Mouse (Mus musculus) c-Kit-positive CD71-negative TER-119-negative erythroid progenitor cells, embryonic 14.5 days (primary cell): ENCODE data around the gene Rcn3.
A peak's percentile ranks its signal among the peaks of the same experiment; 100 is the strongest.
"Not testable (repeated sequence)": the region's sequence is repeated elsewhere in the genome, so short reads cannot be mapped to it uniquely, and the experiment has no call there.

ENCODE experiments used
- DNase-seq: peaks from one replicate; pipeline ENCODE4 v3.0.0-alpha.2; 2013; ENCODE audit warnings: low read depth

Rcn3 gene

DNA sequence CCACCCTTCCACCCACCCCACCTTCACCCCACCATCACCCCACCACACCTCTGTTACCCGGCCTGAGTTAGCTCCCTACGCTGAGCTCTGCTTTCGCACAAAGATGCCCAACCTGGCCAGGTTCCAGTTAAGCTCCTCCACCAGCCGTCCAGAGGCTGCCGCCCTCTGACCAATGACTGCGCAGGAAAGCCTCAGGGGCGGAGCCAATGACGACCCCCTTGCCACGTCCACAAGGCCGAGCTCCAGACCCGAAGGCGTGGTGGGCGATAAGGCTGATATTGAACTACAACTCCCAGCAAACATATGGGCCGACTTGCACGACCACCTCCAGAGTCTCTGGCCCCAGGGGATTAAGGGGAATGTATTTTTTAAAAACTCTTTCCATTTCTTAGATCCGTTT lies at the start of gene Rcn3:
Gene Rcn3 (minus strand): TSS at position 174 of the 400 bp plus-strand sequence.
- peak; percentile 62 for DNase-seq

DNA sequence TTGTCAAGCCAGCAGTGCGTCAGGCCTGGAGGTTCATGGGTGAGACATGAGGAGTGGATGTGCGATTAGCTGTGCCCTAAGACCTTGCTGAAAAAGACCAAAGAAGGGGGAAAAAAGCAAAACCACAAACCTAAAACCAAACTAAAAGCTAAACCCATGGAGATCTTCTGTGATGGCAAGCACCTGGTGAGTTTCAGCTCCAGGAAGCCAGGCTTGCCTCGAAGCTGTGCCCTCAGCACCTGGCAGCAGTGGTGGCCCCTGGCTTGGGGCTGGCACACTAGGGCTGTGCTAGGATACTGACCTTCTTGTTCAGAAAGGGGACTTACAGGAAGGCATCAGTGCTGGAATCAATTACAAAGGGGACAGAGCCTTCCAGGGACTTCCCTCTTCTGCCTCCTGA lies 49.3 kb upstream of the Rcn3 start:
- no peak for DNase-seq

DNA sequence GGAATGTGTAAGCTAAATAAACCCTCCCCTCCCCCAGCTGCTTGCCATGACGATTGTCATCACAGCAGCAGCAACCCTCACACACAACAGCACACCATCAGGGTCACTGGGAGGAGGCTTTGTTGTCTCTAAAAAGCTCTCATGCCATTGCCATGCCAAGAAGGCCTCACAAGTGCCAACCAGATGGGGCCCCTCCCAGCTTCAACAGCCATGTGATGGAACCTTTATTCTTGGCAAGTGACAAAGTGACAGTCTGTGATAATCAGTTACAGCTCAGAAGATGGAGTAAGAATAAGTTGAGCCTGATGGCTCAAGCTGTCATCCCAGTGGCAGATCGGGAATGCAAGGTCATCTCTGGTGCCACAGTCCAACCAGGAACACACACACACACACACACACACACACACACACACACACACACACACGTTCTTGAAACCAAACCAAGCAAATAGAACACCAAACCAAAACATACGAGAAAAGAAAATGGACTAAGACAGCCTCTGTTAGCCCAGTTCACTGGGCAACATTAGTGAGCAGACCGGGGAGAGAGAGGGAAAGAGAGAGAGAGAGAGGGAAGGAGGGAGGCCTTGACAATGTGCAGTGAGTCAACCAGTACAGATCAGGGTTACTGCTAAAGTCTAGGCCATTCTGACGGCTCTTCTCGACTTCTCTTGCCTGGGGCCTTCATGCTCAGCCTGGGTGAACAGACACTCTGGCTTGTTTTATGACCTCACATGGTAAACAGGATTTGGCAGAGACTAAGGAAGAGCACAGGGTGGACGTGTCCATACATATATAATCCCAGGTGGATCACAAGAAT lies 48.1 kb upstream of the Rcn3 start:
- no peak for DNase-seq

DNA sequence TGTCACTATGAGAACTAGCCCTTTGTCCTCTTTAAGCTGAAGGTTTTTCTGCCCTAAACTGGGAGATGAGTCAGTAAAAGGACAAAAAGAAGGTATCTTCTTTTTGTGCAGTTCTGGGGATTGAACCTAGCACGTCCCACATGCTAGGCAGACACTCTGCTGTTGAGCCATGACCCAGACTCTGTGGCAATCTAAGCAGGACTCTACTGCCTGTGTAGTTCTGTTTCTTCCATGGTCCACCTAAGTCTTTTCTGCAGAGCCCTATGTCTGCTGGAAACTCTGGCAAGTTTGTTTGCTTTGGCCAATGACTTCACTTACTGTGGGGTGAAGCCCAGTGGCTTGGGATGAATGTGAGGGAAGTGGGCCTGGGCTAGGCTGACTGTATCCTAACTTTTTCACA lies 46.4 kb upstream of the Rcn3 start:
- DNase-seq, result no peak

DNA sequence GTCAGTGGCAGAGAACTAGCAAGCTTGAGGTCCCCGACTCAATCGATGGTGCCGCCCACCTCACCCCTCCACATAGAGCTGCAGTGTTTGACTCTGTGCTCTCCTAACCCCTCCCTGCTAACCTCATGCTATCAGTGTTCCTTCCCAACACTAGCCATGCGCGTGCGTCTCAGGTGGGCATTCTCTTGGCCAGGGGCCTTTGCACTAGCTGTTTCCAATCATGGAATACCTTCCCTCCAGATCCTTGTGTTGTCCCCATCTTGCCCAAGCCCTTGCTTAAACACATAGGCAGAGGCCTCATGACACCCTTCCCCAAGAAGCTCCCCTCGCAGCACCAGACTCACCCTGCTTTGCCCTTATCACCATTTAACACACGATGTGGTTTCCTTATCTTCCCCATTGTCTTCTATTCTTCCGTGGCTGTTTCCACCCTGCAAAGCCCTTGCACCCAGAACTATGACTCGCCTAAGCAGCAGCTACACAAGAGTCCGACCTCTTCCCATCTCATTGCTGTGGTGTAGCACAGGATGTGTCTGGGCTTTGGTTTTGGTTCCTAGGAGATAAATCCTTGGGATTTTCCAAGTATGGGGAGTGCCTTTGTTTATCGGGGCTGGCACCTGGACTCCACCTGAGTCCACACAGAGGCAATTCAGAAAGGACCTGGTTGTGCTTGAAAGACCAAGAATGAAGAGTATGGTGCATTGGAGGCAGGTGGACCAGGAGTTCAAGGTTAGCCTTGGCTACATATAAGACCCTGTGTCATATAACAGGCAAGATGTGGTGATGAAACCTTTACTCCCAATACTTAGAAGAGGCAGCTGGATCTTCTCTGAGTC lies 45.4 kb upstream of the Rcn3 start:
- no peak for DNase-seq

DNA sequence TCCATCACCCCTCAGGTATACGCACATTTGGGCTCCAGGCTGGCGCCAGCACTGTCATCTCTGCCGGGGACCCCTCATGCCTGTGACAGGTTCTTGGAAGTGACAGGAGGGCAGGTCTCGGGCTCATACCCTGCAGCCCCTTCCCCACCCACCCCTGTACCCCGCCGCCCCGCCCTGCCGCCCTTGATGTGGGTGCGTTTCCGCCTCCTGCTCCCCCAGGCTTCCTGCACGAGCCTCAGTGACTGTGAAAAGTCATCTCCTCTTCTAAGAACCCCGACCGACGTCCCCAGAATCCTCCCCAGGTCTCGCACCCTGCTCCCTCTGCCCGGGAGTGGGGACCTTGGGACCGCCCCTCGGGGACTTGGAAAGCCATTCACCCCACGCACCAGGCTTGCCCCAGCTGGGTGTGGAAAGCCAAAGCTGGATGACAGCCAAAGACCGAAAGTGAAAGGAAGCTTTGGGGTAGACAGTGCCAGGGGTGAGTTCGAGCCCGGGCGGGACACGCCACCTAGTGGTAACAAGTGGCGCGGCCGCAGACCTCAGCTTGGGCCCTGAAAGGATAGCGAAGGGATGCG lies 44.1 kb upstream of the Rcn3 start, which contains the start of the genes Gm45713 and Flt3l:
Gene Gm45713 (minus strand): TSS at position 239 of the 575 bp plus-strand sequence.
Gene Flt3l (minus strand): TSS at position 440 of the 575 bp plus-strand sequence.
- DNase-seq, result peak; percentile 84

DNA sequence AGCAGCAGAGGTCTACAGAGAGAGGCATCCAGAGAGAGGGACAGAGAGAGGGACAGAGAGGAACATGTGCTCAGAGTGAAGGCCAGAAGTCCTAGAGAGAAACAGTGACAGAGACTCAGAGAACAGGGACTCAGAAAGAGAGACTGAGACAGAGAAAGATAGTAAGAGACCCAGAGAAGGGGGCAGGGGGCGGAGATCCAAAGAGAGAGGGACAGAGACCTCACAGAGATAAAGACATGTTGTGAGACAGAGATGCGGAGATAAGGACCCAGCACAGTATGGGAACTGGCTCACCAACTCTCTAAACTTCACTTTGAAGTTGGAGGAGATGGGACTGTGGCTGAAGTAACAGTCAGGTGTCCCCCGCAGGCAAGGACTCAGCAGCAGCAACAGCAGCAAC lies 43.3 kb upstream of the Rcn3 start:
- DNase-seq, result no peak

DNA sequence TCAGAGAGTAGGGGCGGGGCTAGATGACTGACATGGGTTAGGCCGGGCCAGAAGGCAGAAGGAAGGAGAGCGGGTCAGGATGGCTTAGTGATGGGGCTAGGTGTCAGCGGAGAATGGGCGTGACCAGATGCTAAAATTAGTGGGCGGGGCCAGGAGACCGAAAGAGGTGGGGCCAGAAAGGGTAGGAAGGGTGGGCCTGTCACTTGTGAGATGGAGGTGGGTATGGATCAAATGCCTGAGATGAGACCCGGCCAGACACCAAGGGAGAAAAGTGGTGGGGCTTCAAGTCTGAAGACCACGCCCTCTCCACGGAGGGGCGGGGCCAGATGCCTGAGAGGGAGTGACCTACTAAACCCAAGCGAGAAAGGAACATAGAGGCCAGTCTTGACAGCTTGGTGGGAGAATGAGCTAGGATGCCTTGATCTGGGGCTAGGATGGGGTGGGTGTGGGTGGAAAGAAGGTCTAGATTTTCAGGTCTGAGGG lies 42.6 kb upstream of the Rcn3 start:
- DNase-seq, result peak; percentile 79

DNA sequence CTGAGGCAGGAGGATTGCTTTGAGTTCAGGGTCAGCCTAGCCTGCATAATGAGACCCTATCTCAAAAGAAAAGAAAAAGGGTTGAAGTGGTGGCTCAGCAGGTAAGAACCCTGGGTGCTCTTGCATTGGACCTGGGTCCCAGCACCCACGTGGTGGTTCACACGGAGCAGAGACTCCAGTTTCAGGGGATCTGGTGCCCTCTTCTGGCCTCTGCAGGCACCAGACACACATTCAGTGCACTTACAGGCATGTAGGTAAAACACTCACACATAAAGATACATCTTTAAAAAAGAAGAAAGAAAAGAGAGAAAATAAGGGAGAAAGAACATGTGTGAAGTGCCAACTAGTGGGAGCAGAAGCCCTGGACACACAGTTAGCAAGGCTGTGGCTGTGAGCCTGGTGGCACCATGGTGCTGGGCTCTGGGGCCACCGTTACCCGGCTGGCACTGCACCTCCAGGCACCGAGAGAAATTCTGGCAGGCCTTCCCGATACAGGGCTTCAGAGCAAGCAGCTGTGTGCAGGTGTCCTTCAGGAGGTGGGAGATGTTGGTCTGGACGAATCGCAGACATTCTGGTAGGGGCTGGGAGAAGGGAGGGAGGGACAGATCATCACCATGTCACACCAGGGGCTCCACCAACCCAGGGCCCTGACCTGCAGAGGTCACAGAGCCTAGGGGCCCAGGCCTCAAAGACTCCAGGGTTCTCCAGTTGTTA lies 41.6 kb upstream of the Rcn3 start:
- DNase-seq, result no peak

DNA sequence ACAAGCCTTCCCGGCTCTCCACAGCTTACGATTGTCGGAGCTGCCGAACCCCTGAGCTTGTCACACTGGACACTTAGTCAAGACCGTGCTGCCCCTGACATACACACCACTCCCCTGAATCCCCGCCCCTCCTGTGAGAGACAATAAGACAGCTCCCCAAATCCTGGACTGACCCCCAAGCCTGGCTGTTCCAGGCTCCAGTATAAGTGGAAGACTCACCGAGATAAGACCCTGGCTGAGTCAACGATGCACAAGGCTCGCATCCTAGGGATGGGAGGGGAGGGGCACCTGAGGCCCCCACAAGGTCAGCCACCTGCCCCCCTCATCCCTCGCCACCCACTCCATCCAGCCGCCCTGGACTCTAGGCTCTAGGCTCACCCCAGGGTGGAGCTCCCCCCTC lies 39.8 kb upstream of the Rcn3 start:
- no peak for DNase-seq

DNA sequence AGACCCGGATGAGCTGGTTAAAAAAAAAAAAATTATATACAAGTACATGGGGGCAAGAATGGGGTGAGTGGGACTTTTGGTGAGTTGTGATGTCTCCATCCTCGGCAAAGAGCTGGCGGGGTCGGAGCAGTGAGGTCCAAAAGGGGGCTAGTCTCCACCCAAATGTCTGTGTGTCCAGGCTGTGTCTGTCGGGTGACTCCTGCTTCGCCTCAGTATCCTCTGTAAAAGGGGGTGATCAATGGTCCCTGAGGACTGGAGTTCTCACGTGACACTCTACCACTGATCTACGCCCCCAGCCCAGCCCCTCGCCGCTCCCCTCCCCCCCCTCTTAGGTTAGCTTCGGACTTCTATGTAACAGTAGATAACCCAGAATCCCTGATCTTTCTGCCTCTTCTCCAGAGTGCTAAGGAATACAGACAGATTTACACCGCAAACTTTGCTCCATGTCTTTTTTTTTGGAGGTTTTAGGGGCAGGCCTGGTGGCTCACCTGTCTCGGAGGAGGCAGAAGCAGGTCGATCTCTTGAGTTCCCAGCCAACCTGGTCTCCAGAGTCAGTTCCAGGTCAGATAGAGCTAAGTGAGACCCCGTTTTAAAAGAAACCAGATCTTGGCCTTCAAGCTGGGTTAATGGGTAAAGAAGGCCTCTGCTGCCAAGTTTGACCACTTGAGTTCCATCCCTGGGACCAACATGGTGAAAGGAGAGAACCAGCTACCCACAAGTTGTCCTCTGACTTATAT lies 37.9 kb upstream of the Rcn3 start:
- DNase-seq, result no peak

DNA sequence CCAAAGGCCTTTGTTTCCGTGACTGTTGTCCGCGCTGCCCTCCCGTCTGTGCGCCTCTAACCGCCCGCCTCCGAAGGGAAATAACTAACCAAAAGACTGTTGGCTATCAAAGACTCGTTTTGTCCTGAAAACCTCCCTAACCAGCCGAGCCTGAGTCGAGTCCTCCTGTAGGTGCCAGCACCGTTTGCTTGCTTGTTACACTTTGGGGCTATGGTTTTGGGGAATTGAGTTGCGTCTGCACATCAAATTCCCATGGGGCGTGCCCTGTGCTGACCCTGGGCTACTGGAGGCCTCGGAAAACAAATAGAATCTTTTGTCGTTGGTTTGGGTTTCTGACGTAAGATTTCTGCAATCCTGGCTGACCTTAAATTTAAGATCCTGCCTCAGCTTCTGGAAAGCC lies 37.3 kb upstream of the Rcn3 start:
- DNase-seq, result no peak

DNA sequence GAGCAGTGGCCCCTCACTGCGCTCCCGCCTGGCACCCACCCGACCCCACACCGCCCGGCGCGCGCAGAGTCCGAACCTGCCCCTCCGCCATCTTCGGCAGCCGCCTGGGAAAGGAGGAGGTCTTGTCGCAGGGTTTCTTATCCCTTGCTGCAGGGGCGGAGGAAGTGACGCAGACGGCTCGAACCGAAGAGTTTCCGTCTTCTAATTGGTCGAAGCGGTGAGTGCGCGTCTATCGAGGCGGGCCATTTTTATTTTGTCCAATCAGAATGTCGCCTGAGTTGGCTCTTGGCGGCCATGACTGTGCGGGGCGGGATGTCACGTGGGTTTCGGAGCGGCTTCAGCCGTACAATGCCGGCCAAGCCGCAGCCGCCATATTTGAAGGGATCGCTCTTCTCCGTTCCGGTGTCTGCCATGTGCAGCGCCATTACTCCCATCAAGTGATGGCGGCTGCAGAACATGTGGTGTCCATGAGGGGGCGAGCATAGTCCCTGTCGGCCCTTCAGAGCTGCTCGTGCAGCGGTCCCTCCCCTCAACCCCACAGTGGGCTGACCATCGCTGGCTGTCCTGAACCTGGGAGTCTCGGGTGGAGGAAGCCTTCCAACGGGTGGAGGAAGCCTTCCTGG lies 36.7 kb upstream of the Rcn3 start, which contains the start of gene Rpl13a:
Gene Rpl13a (minus strand): TSS at position 138 of the 623 bp plus-strand sequence.
- DNase-seq, result peak; percentile 97

DNA sequence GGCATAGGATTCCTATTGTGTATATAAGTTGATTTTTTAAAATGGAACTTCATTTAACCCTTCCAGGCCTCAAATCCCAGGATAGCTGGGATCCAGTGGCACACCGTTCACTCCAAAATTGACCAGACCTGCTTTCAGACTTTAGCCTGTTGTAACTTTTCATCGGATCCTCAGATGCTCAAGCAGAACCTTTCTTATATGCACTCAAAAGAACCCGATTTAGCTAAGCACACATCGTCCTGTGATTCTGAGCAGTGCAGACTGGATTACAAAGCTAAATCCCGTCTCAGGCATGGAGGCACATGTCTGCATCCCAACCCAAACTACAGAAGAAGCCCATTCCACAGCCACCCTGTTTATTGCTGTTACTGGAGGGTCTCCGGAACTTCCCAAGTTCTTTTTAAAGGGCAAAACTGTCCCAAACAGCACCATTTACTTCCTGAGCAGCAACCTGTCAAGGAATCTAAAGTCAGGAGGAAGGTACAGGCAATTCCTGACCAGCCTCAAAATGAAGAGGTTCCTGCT lies 35.7 kb upstream of the Rcn3 start:
- DNase-seq, result no peak

DNA sequence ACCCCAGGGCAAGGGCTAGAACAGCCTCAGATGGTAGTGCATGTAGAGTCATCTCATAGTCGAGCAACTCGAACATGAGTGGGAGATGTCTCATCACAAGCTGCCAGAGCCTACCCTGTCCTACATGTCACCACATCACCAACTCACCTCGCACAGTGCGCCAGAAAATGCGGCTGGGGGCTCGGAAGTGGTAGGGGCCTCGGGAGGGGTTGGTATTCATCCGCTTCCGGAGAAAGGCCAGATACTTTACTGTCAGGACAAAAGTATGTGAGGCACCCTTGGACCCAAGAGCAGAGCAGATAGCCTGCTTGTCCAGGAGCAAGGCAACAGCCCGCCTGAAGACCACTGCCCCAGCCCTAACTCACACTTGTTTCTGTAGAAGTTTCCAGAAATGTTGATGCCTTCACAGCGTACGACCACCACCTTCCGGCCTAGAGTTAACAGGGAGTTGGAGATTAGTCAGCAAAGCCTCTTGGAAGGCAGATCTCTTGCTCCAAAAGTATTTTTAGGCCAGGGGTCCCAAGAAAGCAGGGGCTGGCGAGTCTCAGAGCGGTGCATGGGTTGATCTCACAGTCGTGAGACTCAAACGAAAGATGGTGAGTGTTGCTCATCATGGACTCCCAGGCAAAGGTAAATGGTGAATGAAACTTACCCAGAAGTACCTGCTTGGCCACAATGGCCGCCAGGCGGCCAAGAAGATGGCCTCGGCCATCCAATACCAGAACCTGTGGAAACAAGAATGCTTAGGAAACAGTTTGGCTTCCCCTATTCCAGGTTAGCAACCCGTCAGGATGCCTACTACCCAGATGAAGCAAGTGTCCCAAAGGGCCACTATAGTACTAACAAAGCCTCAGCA lies 35.1 kb upstream of the Rcn3 start:
- DNase-seq, result no peak

DNA sequence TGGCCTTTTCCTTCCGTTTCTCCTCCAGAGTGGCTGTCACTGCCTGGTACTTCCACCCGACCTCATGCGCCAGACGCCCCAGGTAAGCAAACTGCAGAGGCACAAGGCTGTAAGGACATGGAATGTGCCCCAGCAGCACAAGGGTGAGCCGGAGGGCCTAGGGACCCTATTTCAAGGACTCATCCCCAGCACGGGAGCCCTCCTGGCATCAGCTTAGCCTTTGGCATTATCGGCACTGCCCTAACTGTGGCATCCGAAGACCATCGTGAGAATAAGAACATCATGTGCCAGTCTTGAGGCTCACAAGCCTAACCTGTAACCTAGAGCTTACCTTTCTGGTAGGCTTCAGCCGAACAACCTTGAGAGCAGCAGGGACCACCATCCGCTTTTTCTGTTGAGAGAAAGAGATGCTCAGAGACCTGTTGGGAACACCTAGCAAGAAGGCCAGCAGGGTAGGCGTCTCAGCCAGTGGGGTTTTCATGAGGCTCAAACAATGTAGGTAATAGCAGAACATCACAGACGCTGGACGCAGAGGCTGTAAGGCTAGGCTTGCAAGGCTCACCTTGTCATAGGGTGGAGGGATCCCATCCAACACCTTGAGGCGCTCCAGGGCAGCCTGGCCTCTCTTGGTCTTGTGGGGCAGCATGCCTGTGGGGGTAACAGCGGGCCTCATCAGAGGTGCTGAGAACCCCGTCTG lies 34.3 kb upstream of the Rcn3 start:
- no peak for DNase-seq

DNA sequence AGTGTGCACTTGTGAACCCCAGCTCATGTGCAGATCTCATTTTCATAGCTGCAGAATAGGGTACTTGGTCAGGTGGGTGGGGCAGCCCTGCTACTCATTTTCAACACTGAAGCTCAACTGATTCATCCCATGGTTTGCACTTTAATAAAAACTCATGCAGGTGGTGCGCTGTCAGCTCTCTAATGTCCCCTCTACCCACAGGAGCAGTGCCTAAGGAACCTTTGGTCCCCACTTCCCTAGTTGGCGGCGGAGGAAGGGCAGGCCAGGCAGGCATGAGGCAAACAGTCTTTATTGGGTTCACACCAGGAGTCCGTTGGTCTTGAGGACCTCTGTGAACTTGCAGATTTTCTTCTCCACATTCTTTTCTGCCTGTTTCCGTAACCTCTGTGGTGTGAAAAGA lies 33.6 kb upstream of the Rcn3 start:
- DNase-seq, result not testable (repeated sequence)

DNA sequence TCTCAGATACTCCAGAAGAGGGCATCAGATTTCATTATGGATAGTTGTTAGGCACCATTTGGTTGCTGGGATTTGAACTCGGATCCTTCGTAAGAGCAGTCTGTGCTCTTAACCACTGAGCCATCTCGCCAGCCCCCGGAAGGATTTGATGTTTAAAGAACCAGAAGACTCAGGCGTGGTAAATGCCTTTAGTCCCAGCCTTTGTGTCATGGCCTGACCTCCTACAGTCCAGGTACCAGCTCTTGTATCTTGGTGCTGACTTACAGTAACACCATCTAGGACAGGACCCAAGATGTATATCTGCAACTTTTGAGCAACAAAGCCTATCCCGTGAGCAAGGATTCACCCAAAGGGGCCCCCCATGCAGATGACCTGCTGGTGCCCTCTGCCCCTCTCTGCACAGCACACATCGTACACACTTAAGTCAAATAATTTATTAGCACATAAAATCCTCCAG lies 33.2 kb upstream of the Rcn3 start:
- DNase-seq, result no peak
